Mouse (Mus musculus) stomach, postnatal 0 days (tissue): ENCODE measurements around the gene 1700003E16Rik.

Experiments used
- CTCF ChIP-seq: IDR thresholded peaks from 2 replicates; pipeline ENCODE4 v1.5.1; 2016; ENCODE audit warnings: antibody characterized with exemption, low read depth, mild to moderate bottlenecking, moderate library complexity
- EP300 ChIP-seq: optimal IDR thresholded peaks from 2 replicates; pipeline ENCODE3; 2016; ENCODE audit warnings: antibody characterized with exemption

DNA sequence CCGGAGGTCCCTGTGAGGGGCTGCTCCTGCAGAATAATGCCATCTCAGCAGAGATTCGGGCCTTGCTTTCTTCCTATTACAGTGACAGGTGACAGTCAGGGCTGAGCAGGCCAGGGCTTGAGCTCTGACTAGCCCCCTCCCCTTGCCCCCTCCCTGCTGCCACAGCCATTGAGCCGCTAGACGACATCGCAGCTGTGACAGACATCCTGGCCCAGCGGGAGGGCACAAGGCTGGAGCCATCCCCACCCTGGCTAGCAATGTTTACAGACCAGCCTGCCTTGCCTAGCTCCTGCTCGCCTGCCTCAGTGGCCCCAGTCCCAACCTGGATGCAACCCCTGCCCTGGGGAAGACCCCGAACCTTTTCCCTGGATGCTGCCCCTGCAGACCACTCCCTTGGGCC, 4.5 kb upstream of the 1700003E16Rik start:
- TF ChIP-seq CTCF (no peak), EP300 (no peak)
